Mouse (Mus musculus): ENCODE measurements around the gene Smg1. TPM values are rescaled to one million over a fixed set of nuclear protein-coding genes. Genes with fewer than 3 reads are reported as not detected.

Gene Smg1
- total and polyA plus RNA-seq, 2 experiments from 2014 or later = 16.0 to 44.1 TPM

GRCm38 (mm10) chr7:118276684-118277334, 33.3 kb upstream of the Smg1 start:
- 91% methylated on average over 15 of the region's 15 CpGs for WGBS
- Histone ChIP-seq H3K27me3 (ENCODE audit: insufficient read depth, low read length) (no peaks in the 10 kb centered on the region), H3K9ac (replicated peaks; ENCODE audit: low read length, poor library complexity, severe bottlenecking) (no peak overlapping the region), H3K4me3 (ENCODE audit: low read depth, low read length) (no peak overlapping the region), H3K27ac (ENCODE audit: low read depth, low read length) (no peak overlapping the region), H3K9me3 (ENCODE audit: low read length) (no peaks in the 10 kb centered on the region), H3K36me3 (ENCODE audit: insufficient read depth, low read length) (no peaks in the 10 kb centered on the region), H3K4me2 (ENCODE audit: low read depth, low read length, poor library complexity, severe bottlenecking) (no peak overlapping the region), H3K4me1 (ENCODE audit: insufficient read depth, low read length) (no peaks in the 10 kb centered on the region)
- ATAC-seq (ENCODE audit: low FRiP score) (no peak), DNase-seq (ENCODE audit: low spot score) (no peak)
- no peak for TF ChIP-seq CTCF (IDR thresholded peaks at IDR 0.05)

- no peak for ATAC-seq (ENCODE audit: low FRiP score)
- 86% methylated on average over 6 of the region's 6 CpGs for WGBS
- TF ChIP-seq CTCF (IDR thresholded peaks at IDR 0.05) = no peak
- H3K4me2 ChIP-seq (ENCODE audit: low read depth, low read length, poor library complexity, severe bottlenecking) = no peak overlapping the region
- no peaks in the 10 kb centered on the region for H3K36me3 ChIP-seq (ENCODE audit: insufficient read depth, low read length)
- no peaks in the 10 kb centered on the region for H3K27me3 ChIP-seq (ENCODE audit: insufficient read depth, low read length)
- no peak overlapping the region for H3K4me3 ChIP-seq (ENCODE audit: low read depth, low read length)
- H3K9ac ChIP-seq (replicated peaks; ENCODE audit: low read length, poor library complexity, severe bottlenecking) = no peak overlapping the region
- no peaks in the 10 kb centered on the region for H3K9me3 ChIP-seq (ENCODE audit: low read length)
- H3K4me1 ChIP-seq (ENCODE audit: insufficient read depth, low read length) = no peaks in the 10 kb centered on the region
- no peak overlapping the region for H3K27ac ChIP-seq (ENCODE audit: low read depth, low read length)
- DNase-seq (ENCODE audit: low spot score) = no peak
Observed at GRCm38 (mm10) chr7:118275265-118275664, 31.8 kb upstream of the Smg1 start.

GRCm38 (mm10) chr7:118274851-118275250, 31.4 kb upstream of the Smg1 start:
- DNase-seq (ENCODE audit: low spot score) = no peak
- Histone ChIP-seq H3K27me3 (ENCODE audit: insufficient read depth, low read length) (no peaks in the 10 kb centered on the region), H3K4me3 (ENCODE audit: low read depth, low read length) (no peak overlapping the region), H3K9me3 (ENCODE audit: low read length) (no peaks in the 10 kb centered on the region), H3K36me3 (ENCODE audit: insufficient read depth, low read length) (no peaks in the 10 kb centered on the region), H3K27ac (ENCODE audit: low read depth, low read length) (no peak overlapping the region), H3K9ac (replicated peaks; ENCODE audit: low read length, poor library complexity, severe bottlenecking) (no peak overlapping the region), H3K4me1 (ENCODE audit: insufficient read depth, low read length) (no peaks in the 10 kb centered on the region), H3K4me2 (ENCODE audit: low read depth, low read length, poor library complexity, severe bottlenecking) (no peak overlapping the region)
- ATAC-seq (ENCODE audit: low FRiP score) = no peak
- no peak for TF ChIP-seq CTCF (IDR thresholded peaks at IDR 0.05)
- WGBS = 94% methylated on average over 5 of the region's 5 CpGs

GRCm38 (mm10) chr7:118274169-118274568, 30.7 kb upstream of the Smg1 start:
- H3K4me3 ChIP-seq (ENCODE audit: low read depth, low read length) = no peak overlapping the region
- no peaks in the 10 kb centered on the region for H3K27me3 ChIP-seq (ENCODE audit: insufficient read depth, low read length)
- H3K9ac ChIP-seq (replicated peaks; ENCODE audit: low read length, poor library complexity, severe bottlenecking) = no peak overlapping the region
- no peaks in the 10 kb centered on the region for H3K36me3 ChIP-seq (ENCODE audit: insufficient read depth, low read length)
- H3K4me1 ChIP-seq (ENCODE audit: insufficient read depth, low read length) = no peaks in the 10 kb centered on the region
- no peak overlapping the region for H3K4me2 ChIP-seq (ENCODE audit: low read depth, low read length, poor library complexity, severe bottlenecking)
- TF ChIP-seq CTCF (IDR thresholded peaks at IDR 0.05) = no peak
- ATAC-seq (ENCODE audit: low FRiP score) = no peak
- 52% methylated on average over 7 of the region's 7 CpGs for WGBS
- no peak overlapping the region for H3K27ac ChIP-seq (ENCODE audit: low read depth, low read length)
- DNase-seq (ENCODE audit: low spot score) = no peak
- no peaks in the 10 kb centered on the region for H3K9me3 ChIP-seq (ENCODE audit: low read length)

- no peaks in the 10 kb centered on the region for H3K36me3 ChIP-seq (ENCODE audit: insufficient read depth, low read length)
- H3K9me3 ChIP-seq (ENCODE audit: low read length) = no peaks in the 10 kb centered on the region
- H3K4me1 ChIP-seq (ENCODE audit: insufficient read depth, low read length) = no peaks in the 10 kb centered on the region
- H3K4me2 ChIP-seq (ENCODE audit: low read depth, low read length, poor library complexity, severe bottlenecking) = no peak overlapping the region
- 93% methylated on average over 6 of the region's 6 CpGs for WGBS
- ATAC-seq (ENCODE audit: low FRiP score) (no peak), DNase-seq (ENCODE audit: low spot score) (no peak)
- H3K27ac ChIP-seq (ENCODE audit: low read depth, low read length) = no peak overlapping the region
- TF ChIP-seq CTCF (IDR thresholded peaks at IDR 0.05) = no peak
- no peak overlapping the region for H3K9ac ChIP-seq (replicated peaks; ENCODE audit: low read length, poor library complexity, severe bottlenecking)
- H3K4me3 ChIP-seq (ENCODE audit: low read depth, low read length) = no peak overlapping the region
- H3K27me3 ChIP-seq (ENCODE audit: insufficient read depth, low read length) = no peaks in the 10 kb centered on the region
Observed at GRCm38 (mm10) chr7:118266099-118266498, 22.6 kb upstream of the Smg1 start.

GRCm38 (mm10) chr7:118263606-118264005, 20.1 kb upstream of the Smg1 start:
- H3K4me3 ChIP-seq (ENCODE audit: low read depth, low read length) = no peak overlapping the region
- no peaks in the 10 kb centered on the region for H3K36me3 ChIP-seq (ENCODE audit: insufficient read depth, low read length)
- H3K27me3 ChIP-seq (ENCODE audit: insufficient read depth, low read length) = no peaks in the 10 kb centered on the region
- 54% methylated on average over 1 of the region's 1 CpGs for WGBS
- H3K4me2 ChIP-seq (ENCODE audit: low read depth, low read length, poor library complexity, severe bottlenecking) = no peak overlapping the region
- ATAC-seq (ENCODE audit: low FRiP score) = no peak
- H3K9ac ChIP-seq (replicated peaks; ENCODE audit: low read length, poor library complexity, severe bottlenecking) = no peak overlapping the region
- TF ChIP-seq CTCF (IDR thresholded peaks at IDR 0.05) = no peak
- no peaks in the 10 kb centered on the region for H3K9me3 ChIP-seq (ENCODE audit: low read length)
- no peak overlapping the region for H3K27ac ChIP-seq (ENCODE audit: low read depth, low read length)
- no peaks in the 10 kb centered on the region for H3K4me1 ChIP-seq (ENCODE audit: insufficient read depth, low read length)
- DNase-seq (ENCODE audit: low spot score) = no peak
